Mouse (Mus musculus): Measurements from ENCODE around the gene Erg.
A peak's percentile ranks its signal among the peaks of the same experiment; 100 is the strongest.

The Erg gene

GRCm38 (mm10) chr16:95446368-95446767 lies 140.0 kb downstream of the Erg start:
- no peak for DNase-seq (ENCODE audit: low read depth, low spot score)

- DNase-seq (ENCODE audit: low read depth, low spot score): no peak
Measured at GRCm38 (mm10) chr16:95442023-95442422, 144.4 kb downstream of the Erg start.

GRCm38 (mm10) chr16:95441179-95441578 lies 145.2 kb downstream of the Erg start:
- DNase-seq (ENCODE audit: low read depth, low spot score): no peak

- no peak for DNase-seq (ENCODE audit: low read depth, low spot score)
Measured at GRCm38 (mm10) chr16:95440334-95440733, 146.1 kb downstream of the Erg start.

- no peak for DNase-seq (ENCODE audit: low read depth, low spot score)
Measured at GRCm38 (mm10) chr16:95439794-95440193, 146.6 kb downstream of the Erg start.

GRCm38 (mm10) chr16:95438848-95439540 lies 147.4 kb downstream of the Erg start:
- no peak for DNase-seq (ENCODE audit: low read depth, low spot score)

- DNase-seq (ENCODE audit: low read depth, low spot score): no peak
Measured at GRCm38 (mm10) chr16:95436611-95437010, 149.8 kb downstream of the Erg start.

GRCm38 (mm10) chr16:95436051-95436450 lies 150.3 kb downstream of the Erg start:
- DNase-seq (ENCODE audit: low read depth, low spot score): no peak

- DNase-seq (ENCODE audit: low read depth, low spot score): no peak
Measured at GRCm38 (mm10) chr16:95434434-95434833, 152.0 kb downstream of the Erg start.

- no peak for DNase-seq (ENCODE audit: low read depth, low spot score)
Measured at GRCm38 (mm10) chr16:95432540-95432971, 153.8 kb downstream of the Erg start.

- DNase-seq (ENCODE audit: low read depth, low spot score): no peak
Measured at GRCm38 (mm10) chr16:95429851-95430250, 156.5 kb downstream of the Erg start.

- no peak for DNase-seq (ENCODE audit: low read depth, low spot score)
Measured at GRCm38 (mm10) chr16:95428239-95428638, 158.2 kb downstream of the Erg start.

- no peak for DNase-seq (ENCODE audit: low read depth, low spot score)
Measured at GRCm38 (mm10) chr16:95427512-95427911, 158.9 kb downstream of the Erg start.

GRCm38 (mm10) chr16:95422658-95423073 lies 163.7 kb downstream of the Erg start:
- DNase-seq (ENCODE audit: low read depth, low spot score): no peak

- DNase-seq (ENCODE audit: low read depth, low spot score): no peak
Measured at GRCm38 (mm10) chr16:95421235-95421886, 165.0 kb downstream of the Erg start.

GRCm38 (mm10) chr16:95415921-95416320 lies 170.5 kb downstream of the Erg start:
- no peak for DNase-seq (ENCODE audit: low read depth, low spot score)

GRCm38 (mm10) chr16:95415372-95415771 lies 171.0 kb downstream of the Erg start:
- no peak for DNase-seq (ENCODE audit: low read depth, low spot score)

- DNase-seq (ENCODE audit: low read depth, low spot score): no peak
Measured at GRCm38 (mm10) chr16:95413401-95413959, 172.9 kb downstream of the Erg start.

- no peak for DNase-seq (ENCODE audit: low read depth, low spot score)
Measured at GRCm38 (mm10) chr16:95408096-95408495, 178.3 kb downstream of the Erg start.

GRCm38 (mm10) chr16:95405496-95405895 lies 180.9 kb downstream of the Erg start:
- DNase-seq (ENCODE audit: low read depth, low spot score): no peak

GRCm38 (mm10) chr16:95403453-95403852 lies 182.9 kb downstream of the Erg start:
- no peak for DNase-seq (ENCODE audit: low read depth, low spot score)

- DNase-seq (ENCODE audit: low read depth, low spot score): peak; percentile 6
Measured at GRCm38 (mm10) chr16:95401869-95402268, 184.5 kb downstream of the Erg start.

- no peak for DNase-seq (ENCODE audit: low read depth, low spot score)
Measured at GRCm38 (mm10) chr16:95398761-95399343, 187.5 kb downstream of the Erg start.
